Mouse (Mus musculus): ENCODE measurements around the gene Fancl. TPM values are rescaled to one million over a fixed set of nuclear protein-coding genes. Genes with fewer than 3 reads are reported as not detected.

The Fancl gene
- polyA plus RNA-seq, 1 experiment from 2014 or later = 31.3 TPM

- H3K9me3 ChIP-seq = no peaks in the 10 kb centered on the region
- H3K27me3 ChIP-seq = no peaks in the 10 kb centered on the region
- no peak overlapping the region for H3K9ac ChIP-seq
- no peak overlapping the region for H3K27ac ChIP-seq
- peaks cover 6% of the 10 kb centered on the region; the same call in 1 of the 2 replicates for H3K4me1 ChIP-seq
- H3K4me3 ChIP-seq = no peak overlapping the region
- H3K36me3 ChIP-seq = peaks cover 3% of the 10 kb centered on the region; the same call in 1 of the 2 replicates
- H3K4me2 ChIP-seq (replicated peaks) = no peak overlapping the region
- ATAC-seq (ENCODE audit: low FRiP score, low read depth) = no peak; the same call in 1 of the 2 replicates
These were observed 127.7 kb downstream of the Fancl start for GRCm38 (mm10) chr11:26513683-26514082.

- no peak for ATAC-seq (ENCODE audit: low FRiP score, low read depth)
- Histone ChIP-seq H3K4me3 (no peak overlapping the region), H3K27me3 (no peaks in the 10 kb centered on the region), H3K36me3 (no peaks in the 10 kb centered on the region), H3K4me2 (replicated peaks) (no peak overlapping the region), H3K27ac (no peak overlapping the region), H3K9me3 (no peaks in the 10 kb centered on the region), H3K9ac (no peak overlapping the region), H3K4me1 (peaks cover 6% of the 10 kb centered on the region; the same call in 1 of the 2 replicates)
- 65% methylated on average over 2 of the region's 2 CpGs for WGBS
These were observed 130.2 kb downstream of the Fancl start for GRCm38 (mm10) chr11:26516086-26516485.

GRCm38 (mm10) chr11:26518991-26519390 lies 133.1 kb downstream of the Fancl start:
- no peak overlapping the region for H3K9ac ChIP-seq
- H3K4me1 ChIP-seq = no peaks in the 10 kb centered on the region
- WGBS = 81% methylated on average over 3 of the region's 3 CpGs

More at GRCm38 (mm10) chr11:26518991-26519390, 133.1 kb downstream of the Fancl start:
- Histone ChIP-seq H3K36me3 (no peaks in the 10 kb centered on the region), H3K4me3 (no peak overlapping the region), H3K9me3 (0 out of 2 replicates have a peak, but pooled peaks cover 3% of the 10 kb centered on the region), H3K27me3 (no peaks in the 10 kb centered on the region), H3K4me2 (replicated peaks) (no peak overlapping the region), H3K27ac (no peak overlapping the region)
- no peak for ATAC-seq (ENCODE audit: low FRiP score, low read depth)

Other genes starting within 250 kb of the Fancl start
- 8.4 and 10.4 TPM in 2 replicates for gene 5730522E02Rik, start 175.4 kb upstream of the Fancl start, polyA plus RNA-seq (2015; fragmentation: Nextera tagmentation; extraction: Ambion mirVana)
- gene Gm6899, start 207.1 kb downstream of the Fancl start, polyA plus RNA-seq (2015; fragmentation: Nextera tagmentation; extraction: Ambion mirVana) = not detected in 2 replicates
- gene Vrk2, start 207.9 kb downstream of the Fancl start, polyA plus RNA-seq (2015; fragmentation: Nextera tagmentation; extraction: Ambion mirVana) = 21.5 and 22.6 TPM in 2 replicates